Mouse (Mus musculus) MEL (cell line): Measurements from ENCODE around the gene Tigd2.
"Not testable (repeated sequence)": the region's sequence is repeated elsewhere in the genome, so short reads cannot be mapped to it uniquely, and the experiment has no call there.

Experiments used
- EP300 ChIP-seq, 2 experiments: IDR thresholded peaks; 2 replicates each; pipeline ENCODE4 v1.6.1; 2011; ENCODE audit warnings: improper control_type of control experiment in 2 of 2, low read length in 2 of 2, low read depth in 1 of 2, mild to moderate bottlenecking in 1 of 2
- MAX ChIP-seq: IDR thresholded peaks from 2 replicates; pipeline ENCODE4 v1.6.1; 2011; ENCODE audit warnings: low read length, improper control_type of control experiment
- POLR2A ChIP-seq, 2 experiments: IDR thresholded peaks; 2 replicates each; pipeline ENCODE4 v1.6.1; 2011 to 2012; ENCODE audit warnings: low read length in 2 of 2, mild to moderate bottlenecking in 2 of 2, control low read depth in 1 of 2, improper control_type of control experiment in 1 of 2, low read depth in 1 of 2, moderate library complexity in 1 of 2; ENCODE audit not compliant: control insufficient read depth in 1 of 2, insufficient read depth in 1 of 2, poor library complexity in 1 of 2
- RAD21 ChIP-seq: IDR thresholded peaks from 2 replicates; pipeline ENCODE4 v1.6.1; 2011; ENCODE audit warnings: mild to moderate bottlenecking, low read depth, low read length, improper control_type of control experiment
- USF2 ChIP-seq, 2 experiments: IDR thresholded peaks; 2 replicates each; pipeline ENCODE4 v1.6.1; 2011 to 2012; ENCODE audit warnings: improper control_type of control experiment in 2 of 2, low read length in 2 of 2, borderline replicate concordance in 1 of 2, inconsistent platforms in 1 of 2, low read depth in 1 of 2, mild to moderate bottlenecking in 1 of 2; ENCODE audit not compliant: insufficient read depth in 1 of 2
- ZNF384 ChIP-seq: IDR thresholded peaks from 2 replicates; pipeline ENCODE4 v1.6.1; 2012; ENCODE audit warnings: low read depth, mild to moderate bottlenecking, inconsistent platforms, low read length, improper control_type of control experiment

DNA sequence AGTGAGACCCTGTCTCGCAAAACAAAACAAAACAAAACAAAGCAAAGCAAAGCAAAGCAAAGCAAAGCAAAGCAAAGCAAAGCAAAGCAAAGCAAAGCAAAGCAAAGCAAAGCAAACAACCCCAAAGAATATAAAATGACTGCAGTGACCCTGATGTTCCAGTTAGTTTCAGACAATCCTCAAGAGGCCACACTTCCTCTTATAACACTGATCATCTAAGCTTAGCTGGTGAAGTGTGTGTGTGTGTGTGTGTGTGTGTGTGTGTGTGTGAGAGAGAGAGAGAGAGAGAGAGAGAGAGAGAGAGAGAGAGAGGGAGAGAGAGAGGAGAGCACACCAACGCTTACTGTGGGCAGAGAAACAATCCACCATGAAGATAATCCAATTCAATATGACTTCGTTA, 14.2 kb upstream of the Tigd2 start:
- not testable (repeated sequence) for TF ChIP-seq MAX; RAD21; USF2 (IDR thresholded peaks at IDR 0.05; ENCODE audit: borderline replicate concordance in 1 of 2, insufficient read depth in 1 of 2, low read depth in 1 of 2, low read length in 2 of 2); ZNF384; POLR2A (IDR thresholded peaks at IDR 0.05; ENCODE audit: control insufficient read depth in 1 of 2, insufficient read depth in 1 of 2, low read depth in 1 of 2, low read length in 2 of 2, poor library complexity in 1 of 2); EP300 (IDR thresholded peaks at IDR 0.05; ENCODE audit: low read depth in 1 of 2, low read length in 2 of 2)
